Mouse (Mus musculus) bone marrow macrophage, adult 2 months (primary cell): Measurements from ENCODE around the gene Esyt3.

Experiments used
- CTCF ChIP-seq: IDR thresholded peaks from 2 replicates; pipeline ENCODE4 v1.5.1; 2012; ENCODE audit warnings: low read depth, mild to moderate bottlenecking, low read length, moderate library complexity
- POLR2A ChIP-seq: IDR thresholded peaks from 2 replicates; pipeline ENCODE4 v1.6.1; 2012; ENCODE audit warnings: mild to moderate bottlenecking, low read depth, low read length, borderline replicate concordance

DNA sequence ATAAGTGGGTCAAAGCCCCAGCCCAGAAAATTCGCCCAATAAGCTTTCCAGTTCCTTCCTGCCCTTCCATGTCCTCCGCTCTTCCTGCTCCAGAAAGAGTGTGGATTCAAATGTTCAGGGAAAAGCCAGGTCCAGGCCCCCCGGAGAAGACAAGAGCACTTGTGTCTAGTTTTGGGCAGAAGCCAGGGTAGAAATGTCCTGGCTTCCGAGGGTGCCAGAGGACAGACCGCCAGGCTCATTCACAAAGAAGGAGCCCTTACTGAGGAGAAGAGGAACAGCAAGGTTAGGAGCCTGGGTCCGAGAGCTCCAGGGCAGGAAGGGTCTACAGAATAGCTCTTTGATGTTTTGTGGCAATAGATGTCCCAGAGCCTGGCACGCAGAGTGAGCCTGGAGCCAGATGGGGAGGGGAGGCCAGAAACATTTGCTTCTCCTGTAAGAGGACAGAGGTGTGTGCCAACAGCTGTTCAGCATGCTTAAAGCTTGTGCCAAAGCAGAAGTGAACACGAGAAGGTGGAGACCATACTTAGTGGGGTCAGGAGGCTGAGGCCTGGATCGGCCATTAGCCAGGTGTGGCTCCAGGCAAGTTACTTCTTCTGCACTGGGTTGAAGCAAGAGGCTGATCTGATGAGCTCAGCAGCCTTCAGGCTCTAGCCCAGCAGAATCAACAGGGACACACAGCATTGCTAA, 43.1 kb upstream of the Esyt3 start:
- TF ChIP-seq CTCF (no peak), POLR2A (no peak)
